Mouse (Mus musculus) olfactory bulb, adult 2 months (tissue): ENCODE data around the gene Sash1. TPM values are rescaled to one million over a fixed set of nuclear protein-coding genes. Genes with fewer than 3 reads are reported as not detected.

Experiments used
- H3K27ac ChIP-seq: fragments of 200-500 bp; 2 replicates; pipeline ENCODE4 v1.5.1; 2012; ENCODE audit warnings: low read depth, low read length; ENCODE audit not compliant: insufficient read depth
- H3K4me1 ChIP-seq: fragments of 200-500 bp; 2 replicates; pipeline ENCODE4 v1.6.1; 2012; ENCODE audit warnings: low read length; ENCODE audit not compliant: control insufficient read depth, insufficient read depth
- H3K4me3 ChIP-seq: fragments of 200-500 bp; 2 replicates; pipeline ENCODE4 v1.5.1; 2012; ENCODE audit warnings: mild to moderate bottlenecking, low read depth, low read length, moderate library complexity; ENCODE audit not compliant: insufficient read depth
- CTCF ChIP-seq: fragments of 200-500 bp; IDR thresholded peaks from 2 replicates; pipeline ENCODE4 v1.5.1; 2012; ENCODE audit warnings: low read depth, mild to moderate bottlenecking, low read length, moderate library complexity; ENCODE audit not compliant: insufficient read depth
- POLR2A ChIP-seq: fragments of 200-500 bp; IDR thresholded peaks from 2 replicates; pipeline ENCODE4 v1.6.1; 2012; ENCODE audit warnings: mild to moderate bottlenecking, low read depth, low read length, moderate library complexity; ENCODE audit not compliant: insufficient read depth
- WGBS: fragments of 180-500 bp; shearing (Covaris S2); methylation state at CpG from one replicate; pipeline ENCODE4 v1.1.7; 2018; 5-methylcytosine and 5-hydroxymethylcytosine counted together
- polyA plus RNA-seq: library from polyadenylated mRNA; stranded (reverse); fragments of >200 nt; gene quantifications from 2 replicates; pipeline ENCODE4 v1.2.4, GENCODE M21; 2012; ENCODE audit warnings: low replicate concordance; ENCODE audit not compliant: missing spikeins, insufficient read depth, insufficient read length

The Sash1 gene
- polyA plus RNA-seq, 1 experiment, result not detected

DNA sequence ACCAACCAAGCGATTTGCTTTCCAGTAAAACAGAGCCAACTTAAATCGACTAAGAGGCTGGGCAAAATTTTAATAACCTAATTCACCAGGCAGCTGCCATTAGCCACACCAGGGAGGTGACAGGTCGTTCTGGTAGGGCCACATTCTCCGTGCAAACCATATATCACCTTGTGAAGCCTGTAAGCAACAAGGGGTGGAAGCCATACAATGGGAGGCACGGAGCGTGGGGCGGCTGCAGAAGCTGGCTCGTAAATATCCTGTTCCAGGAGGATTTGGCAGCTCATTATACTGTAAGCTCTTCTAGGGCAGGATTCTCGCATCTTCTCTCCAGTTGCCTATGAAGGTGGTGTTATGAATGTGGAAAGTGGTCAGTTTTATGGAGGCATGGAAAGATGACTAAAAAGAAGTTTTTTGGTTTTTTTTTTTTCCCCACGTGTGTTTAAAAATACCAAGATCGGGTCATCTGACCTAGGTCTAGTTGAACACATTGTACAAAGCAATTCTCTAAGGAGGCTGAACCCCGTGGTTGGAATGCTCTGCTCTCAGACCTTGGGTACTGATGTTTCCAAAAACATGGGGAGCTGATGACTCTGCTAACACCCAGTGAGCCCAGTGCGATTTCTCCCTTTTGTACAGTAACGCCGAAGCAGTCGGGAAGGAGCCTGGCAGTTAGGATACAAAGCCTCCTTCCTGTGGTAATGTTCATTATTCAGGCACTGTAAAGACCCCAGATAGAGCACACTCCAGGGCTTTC, 24.5 kb upstream of the Sash1 start:
- H3K4me3 ChIP-seq, result no peak overlapping the region
- no peak overlapping the region for H3K27ac ChIP-seq
- WGBS, result 64% methylated on average over 16 of the region's 16 CpGs
- no peaks in the 10 kb centered on the region for H3K4me1 ChIP-seq
- TF ChIP-seq CTCF, result no peak
- no peak for TF ChIP-seq POLR2A

DNA sequence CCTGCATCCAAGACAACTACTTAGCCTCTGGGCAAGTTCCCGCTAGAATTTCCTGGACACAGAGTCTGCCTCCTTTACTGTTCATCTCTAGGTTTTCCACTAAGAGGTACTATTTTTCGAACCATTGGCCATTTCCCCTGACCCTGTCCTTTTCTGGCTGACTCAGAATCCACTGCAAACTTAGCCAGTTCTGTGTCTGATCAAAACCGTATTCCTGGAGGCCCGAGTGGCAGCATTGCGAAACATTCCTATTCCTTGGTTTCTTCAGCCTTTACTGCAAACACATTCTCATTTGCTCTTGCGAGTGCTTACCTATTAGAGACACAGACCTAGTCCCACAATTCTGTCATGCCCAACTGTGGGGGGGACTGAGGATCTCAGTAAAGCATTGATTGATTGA, 17.2 kb upstream of the Sash1 start:
- no peak for TF ChIP-seq POLR2A
- no peak for TF ChIP-seq CTCF
- H3K27ac ChIP-seq, result no peak overlapping the region
- H3K4me1 ChIP-seq, result peaks cover 2% of the 10 kb centered on the region; the same call in 1 of the 2 replicates
- WGBS, result 94% methylated on average over 6 of the region's 6 CpGs
- no peak overlapping the region for H3K4me3 ChIP-seq

DNA sequence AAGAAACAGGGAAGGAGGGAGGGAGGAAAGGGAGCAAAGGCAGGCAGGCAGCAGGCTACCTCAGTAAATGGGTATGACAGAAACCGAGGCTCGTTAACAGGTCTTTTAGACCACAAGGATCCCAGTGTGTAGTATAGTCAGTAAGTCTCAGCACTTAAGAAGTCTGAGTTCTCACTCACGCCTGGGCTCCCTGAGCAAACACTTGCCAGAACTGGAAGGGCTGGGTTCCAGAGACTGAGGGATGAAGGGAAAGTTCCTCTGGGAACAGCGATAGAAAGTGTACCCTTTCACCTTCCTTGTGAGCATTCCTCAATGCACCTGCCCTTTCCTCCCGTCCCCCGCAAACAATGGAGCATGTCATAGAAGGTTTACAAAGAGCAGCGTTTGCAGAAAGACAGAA, 16.5 kb upstream of the Sash1 start:
- Histone ChIP-seq H3K27ac (no peak overlapping the region), H3K4me3 (no peak overlapping the region), H3K4me1 (peaks cover 2% of the 10 kb centered on the region; the same call in 1 of the 2 replicates)
- TF ChIP-seq CTCF (no peak), POLR2A (no peak)
- WGBS, result 77% methylated on average over 7 of the region's 7 CpGs

DNA sequence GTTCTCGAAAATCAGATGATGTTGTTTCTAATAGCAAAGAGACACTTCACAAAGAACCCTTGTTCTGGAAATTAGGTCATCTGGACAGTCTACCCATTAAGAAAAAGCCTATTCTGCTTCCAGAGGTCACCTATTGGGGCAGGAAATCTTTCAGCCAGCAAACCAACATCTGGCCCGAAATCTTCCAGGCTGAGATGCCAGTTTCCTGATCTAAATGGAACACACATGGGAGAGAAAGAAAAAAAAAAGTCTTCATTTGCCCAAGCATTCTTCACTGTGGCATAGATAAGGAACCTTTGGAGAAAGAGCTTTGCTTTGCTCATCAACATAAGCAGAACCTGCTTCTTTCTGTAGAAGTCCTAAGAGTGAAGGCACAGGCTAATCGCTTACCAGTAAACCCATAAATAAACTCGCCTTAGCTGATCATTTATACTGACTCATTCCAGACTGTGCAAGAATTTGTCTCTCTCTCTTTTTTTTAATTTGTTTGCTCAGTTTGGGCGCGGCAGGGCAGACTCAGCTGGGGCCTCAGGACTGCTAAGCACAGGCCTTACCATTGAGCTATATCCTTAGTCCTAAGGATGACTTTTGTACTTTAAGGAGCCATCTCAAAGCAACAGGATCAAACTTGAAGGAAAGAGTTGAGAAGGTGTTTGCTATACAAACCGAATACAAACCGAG, 13.1 kb upstream of the Sash1 start:
- H3K4me1 ChIP-seq, result peaks cover 2% of the 10 kb centered on the region; the same call in 1 of the 2 replicates
- H3K27ac ChIP-seq, result peak overlapping the region; percentile 59
- TF ChIP-seq CTCF, result no peak
- no peak for TF ChIP-seq POLR2A
- 62% methylated on average over 8 of the region's 8 CpGs for WGBS
- no peak overlapping the region for H3K4me3 ChIP-seq

DNA sequence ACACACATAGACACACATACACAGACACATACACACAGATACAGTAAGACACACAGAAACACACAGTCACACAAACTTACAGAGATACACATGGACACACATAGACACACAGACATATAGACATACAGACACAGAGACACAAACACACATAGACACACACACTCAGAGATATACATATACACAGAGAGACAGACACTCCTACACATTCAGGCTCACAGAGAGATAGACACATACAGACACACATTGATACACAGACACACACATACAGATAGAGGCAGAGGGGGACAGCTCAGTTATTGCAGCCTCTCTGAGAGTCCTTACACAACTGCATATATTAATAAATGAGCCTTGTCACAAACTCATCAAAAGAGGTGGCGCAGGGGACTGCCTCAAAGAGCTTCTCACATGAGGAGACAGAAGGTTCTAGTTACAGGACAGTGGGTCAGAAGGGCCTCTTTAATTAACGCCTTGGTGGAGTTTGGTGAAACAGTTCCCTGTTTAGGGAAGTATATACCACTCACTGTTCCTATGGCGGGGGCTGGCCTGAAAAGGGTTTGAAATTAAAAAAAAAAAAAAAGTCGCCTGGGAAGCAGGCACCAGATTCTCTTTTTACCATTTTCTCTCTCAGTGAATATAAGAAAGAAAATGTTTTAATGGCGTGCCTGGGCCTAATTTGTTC, 12.4 kb upstream of the Sash1 start:
- Histone ChIP-seq H3K4me3 (no peak overlapping the region), H3K27ac (no peak overlapping the region), H3K4me1 (peaks cover 2% of the 10 kb centered on the region; the same call in 1 of the 2 replicates)
- 79% methylated on average over 5 of the region's 5 CpGs for WGBS
- TF ChIP-seq CTCF, result no peak
- TF ChIP-seq POLR2A, result no peak

DNA sequence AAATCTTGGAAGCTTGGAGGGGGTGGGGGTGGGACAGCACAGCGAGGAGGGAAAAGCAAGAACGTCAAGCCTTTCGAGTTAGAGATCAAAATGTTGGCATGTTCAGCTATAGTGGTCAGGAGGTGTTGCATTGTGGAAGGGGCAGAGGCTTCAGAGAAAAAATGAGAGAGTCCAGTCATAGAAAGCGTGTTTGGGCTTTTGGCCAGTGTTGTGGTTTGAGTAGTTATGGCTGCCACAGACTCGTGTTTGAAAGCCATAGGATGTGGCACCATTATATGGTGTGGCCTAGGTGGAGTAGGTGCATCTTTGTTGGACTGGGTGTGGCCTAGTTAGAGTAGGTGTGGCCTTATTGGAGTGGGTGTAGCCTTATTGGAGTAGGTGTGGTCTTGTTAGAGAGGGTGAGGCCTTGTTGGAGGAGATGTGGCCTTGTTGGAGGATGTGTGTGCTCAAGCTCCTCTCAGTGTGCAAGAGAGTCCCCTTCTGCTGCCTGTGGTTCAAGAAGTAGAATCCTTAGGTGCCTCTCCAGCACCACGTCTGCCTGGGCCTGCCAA, 9.2 kb upstream of the Sash1 start:
- no peak overlapping the region for H3K4me3 ChIP-seq
- no peak overlapping the region for H3K27ac ChIP-seq
- no peak for TF ChIP-seq POLR2A
- no peak for TF ChIP-seq CTCF
- WGBS, result 97% methylated on average over 6 of the region's 6 CpGs
- H3K4me1 ChIP-seq, result peaks cover 2% of the 10 kb centered on the region; the same call in 1 of the 2 replicates

DNA sequence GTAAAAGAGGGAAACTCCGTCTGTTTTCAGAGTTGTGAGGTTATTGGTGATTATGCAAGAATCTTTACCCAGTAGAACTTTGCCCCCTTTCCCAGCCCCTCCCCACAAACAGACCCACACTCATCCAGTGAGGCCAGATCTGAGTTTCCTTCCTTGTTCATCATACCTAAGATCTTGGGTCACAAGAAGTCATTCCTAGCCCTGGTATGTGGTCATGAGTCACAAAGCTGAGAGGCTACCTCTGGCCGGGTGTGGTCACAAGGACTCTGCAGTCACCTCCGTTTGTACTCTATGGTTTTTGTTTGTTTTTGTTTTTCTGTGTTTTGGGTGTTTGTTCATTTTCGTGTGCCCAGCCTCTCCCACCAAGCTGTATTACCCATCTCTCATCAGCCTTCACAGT, 4.6 kb upstream of the Sash1 start:
- WGBS, result 96% methylated on average over 4 of the region's 4 CpGs

DNA sequence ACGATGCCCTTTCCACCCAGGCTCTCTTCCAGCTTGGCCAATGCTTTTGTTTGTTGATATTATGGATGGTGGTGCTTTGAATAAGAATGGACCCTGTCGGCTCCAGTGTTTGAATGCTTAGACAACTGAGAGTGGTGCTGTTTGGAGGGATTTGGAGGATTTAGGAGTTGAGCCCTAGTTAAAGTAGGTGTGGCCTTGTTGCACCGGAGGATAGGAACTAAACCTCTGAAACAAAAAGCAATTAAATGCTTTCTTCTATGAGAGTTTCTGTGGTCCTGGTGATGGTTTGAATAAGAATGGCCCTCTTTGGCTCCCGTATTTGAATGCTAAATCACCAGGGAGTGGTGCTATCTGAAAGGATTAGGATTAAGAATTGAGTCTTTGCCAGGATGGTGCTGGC, 3.5 kb upstream of the Sash1 start:
- no peak overlapping the region for H3K4me3 ChIP-seq
- TF ChIP-seq POLR2A (no peak), CTCF (no peak)
- no peak overlapping the region for H3K27ac ChIP-seq
- WGBS, result 64% methylated on average over 4 of the region's 4 CpGs
- H3K4me1 ChIP-seq, result peaks cover 7% of the 10 kb centered on the region

More for the DNA sequence above, 4.6 kb upstream of the Sash1 start:
- H3K4me1 ChIP-seq, result peaks cover 6% of the 10 kb centered on the region
- H3K4me3 ChIP-seq, result no peak overlapping the region
- H3K27ac ChIP-seq, result no peak overlapping the region
- no peak for TF ChIP-seq POLR2A
- no peak for TF ChIP-seq CTCF

DNA sequence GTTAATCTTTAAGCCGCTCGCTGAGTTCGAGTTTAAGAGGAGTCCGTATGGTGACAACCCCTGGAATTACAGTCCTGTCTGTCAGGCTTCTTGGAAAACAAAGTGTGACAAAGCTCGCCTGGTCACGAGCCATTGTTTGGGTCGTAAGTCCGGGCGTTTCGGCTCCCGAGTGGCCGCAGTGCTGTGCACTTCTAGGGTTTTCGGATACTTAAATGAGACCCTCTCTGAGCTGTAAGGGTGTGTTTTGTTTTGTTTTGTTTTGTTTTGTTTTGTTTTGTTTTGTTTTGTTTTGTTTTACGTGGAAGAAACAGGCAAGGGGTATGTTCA, 621 bp upstream of the Sash1 start:
- WGBS, result 18% methylated on average over 14 of the region's 14 CpGs
- Histone ChIP-seq H3K27ac (peak overlapping the region; percentile 46; the same call in 1 of the 2 replicates), H3K4me3 (peak overlapping the region; percentile 51), H3K4me1 (peaks cover 7% of the 10 kb centered on the region)
- TF ChIP-seq CTCF, result no peak
- no peak for TF ChIP-seq POLR2A
